Mouse (Mus musculus) cerebellum, adult 11-12 months (tissue): ENCODE results near the gene Sp110.
"Not testable (repeated sequence)": the region's sequence is repeated elsewhere in the genome, so short reads cannot be mapped to it uniquely, and the experiment has no call there.

ENCODE experiments used
- DNase-seq: peaks from one replicate; pipeline ENCODE4 v3.0.0; 2022

Sp110 gene

GRCm38 (mm10) chr1:85543818-85544217, 54.8 kb downstream of the Sp110 start:
- DNase-seq = not testable (repeated sequence)

DNA sequence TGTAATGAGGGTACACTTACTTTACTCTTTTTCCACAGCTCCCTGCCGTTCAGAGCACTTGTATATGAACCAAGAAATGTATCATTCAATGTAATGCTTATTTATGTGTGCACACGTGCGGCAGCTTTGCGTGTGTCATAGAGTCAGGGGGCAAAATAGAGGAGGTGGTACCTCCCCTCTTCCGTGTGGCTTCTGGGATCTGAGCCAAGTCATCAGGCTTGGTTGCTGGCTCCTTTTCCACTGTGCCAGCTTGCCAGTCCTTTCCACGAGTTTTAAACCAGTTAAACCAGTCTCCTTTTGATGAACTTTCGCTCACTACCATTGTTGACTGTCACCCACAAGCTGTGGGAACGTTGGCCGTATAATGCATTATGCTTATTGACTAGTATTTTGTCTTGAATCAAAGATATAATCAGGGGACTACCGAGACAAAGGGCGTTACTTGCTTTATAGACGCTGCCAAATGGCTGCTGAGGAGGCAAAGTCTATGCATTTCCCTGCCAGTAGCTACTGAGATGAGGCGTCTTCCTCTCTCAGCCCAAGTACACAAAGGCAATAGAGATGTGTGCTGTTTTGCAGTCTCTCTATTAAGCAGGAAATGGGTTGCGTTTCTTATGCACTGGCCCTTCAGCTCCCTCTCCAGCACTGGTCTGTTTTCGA, 70.0 kb downstream of the Sp110 start:
- not testable (repeated sequence) for DNase-seq
